Mouse (Mus musculus) thymus, adult 2 months (tissue): ENCODE results near the gene Rtn4rl1.

Experiments used
- CTCF ChIP-seq: fragments of 200-500 bp; IDR thresholded peaks from 2 replicates; pipeline ENCODE4 v1.5.1; 2012; ENCODE audit warnings: mild to moderate bottlenecking, control low read depth, low read length, moderate library complexity, borderline replicate concordance; ENCODE audit not compliant: control insufficient read depth, poor library complexity, insufficient read depth; ENCODE audit errors: extremely low read depth
- POLR2A ChIP-seq: fragments of 200-500 bp; IDR thresholded peaks from 2 replicates; pipeline ENCODE4 v1.6.1; 2012; ENCODE audit warnings: mild to moderate bottlenecking, low read length, control low read depth, moderate library complexity; ENCODE audit not compliant: control insufficient read depth, poor library complexity, insufficient read depth; ENCODE audit errors: extremely low read depth

GRCm38 (mm10) chr11:75262791-75263190 is 69.2 kb downstream of the Rtn4rl1 start:
- no peak for TF ChIP-seq CTCF
- TF ChIP-seq POLR2A = no peak
